Mouse (Mus musculus) forebrain, embryonic 14.5 days (tissue): Measurements from ENCODE around the gene Pex14. TPM values are rescaled to one million over a fixed set of nuclear protein-coding genes. Genes with fewer than 3 reads are reported as not detected.

Source experiments
- ATAC-seq: fragments of 200-750 bp; cut with Nextera tagmentation; 2 replicates; pipeline ENCODE4 v1.8.0; 2017; ENCODE audit warnings: mild to moderate bottlenecking, moderate library complexity
- DNase-seq: peaks from one replicate; pipeline ENCODE4 v3.0.0-alpha.2; 2015; ENCODE audit warnings: low spot score
- H3K27ac ChIP-seq: fragments of 300-500 bp; sonication (generic); 2 replicates; pipeline ENCODE4 v1.5.1; 2014; ENCODE audit warnings: low read depth, mild to moderate bottlenecking, control low read depth, low read length, moderate library complexity
- H3K27me3 ChIP-seq: fragments of 300-500 bp; sonication (generic); replicated peaks from 2 replicates; pipeline ENCODE4 v1.6.1; 2014; ENCODE audit warnings: low read length, control low read depth, mixed read lengths; ENCODE audit not compliant: control insufficient read depth, insufficient read depth
- H3K36me3 ChIP-seq: fragments of 300-500 bp; sonication (generic); 2 replicates; pipeline ENCODE4 v1.6.1; 2014; ENCODE audit warnings: low read length, control low read depth; ENCODE audit not compliant: control insufficient read depth, insufficient read depth
- H3K4me1 ChIP-seq: fragments of 300-500 bp; sonication (generic); 2 replicates; pipeline ENCODE4 v1.6.1; 2014; ENCODE audit warnings: antibody characterized with exemption, low read length, control low read depth; ENCODE audit not compliant: control insufficient read depth, insufficient read depth
- H3K4me2 ChIP-seq: fragments of 300-500 bp; sonication (generic); 2 replicates; pipeline ENCODE4 v1.6.1; 2014; ENCODE audit warnings: mild to moderate bottlenecking, control low read depth, low read length
- H3K4me3 ChIP-seq: fragments of 300-500 bp; sonication (generic); 2 replicates; pipeline ENCODE4 v1.5.1; 2014; ENCODE audit warnings: low read depth, low read length, control low read depth
- H3K9ac ChIP-seq: fragments of 300-500 bp; sonication (generic); 2 replicates; pipeline ENCODE4 v1.6.1; 2014; ENCODE audit warnings: mild to moderate bottlenecking, low read length, control low read depth, moderate library complexity
- H3K9me3 ChIP-seq: fragments of 300-500 bp; sonication (generic); replicated peaks from 2 replicates; pipeline ENCODE4 v1.6.1; 2016; ENCODE audit warnings: low read length, control low read depth, mixed read lengths; ENCODE audit not compliant: control insufficient read depth
- WGBS: fragments of 180-500 bp; shearing (Covaris S2); extraction: QIAGEN DNeasy Blood & Tissue Kit; methylation state at CpG from one replicate; pipeline ENCODE4 v1.1.7; 2014; 5-methylcytosine and 5-hydroxymethylcytosine counted together
- polyA plus RNA-seq: library from polyadenylated mRNA; unstranded; fragments of >200 nt; fragmentation: Nextera tagmentation; extraction: Ambion mirVana; gene quantifications from 2 replicates; pipeline ENCODE4 v1.2.1, GENCODE M21; 2014

Pex14 gene
- polyA plus RNA-seq, result 30.7 and 43.1 TPM in 2 replicates

- ATAC-seq, result peak; percentile 78
- Histone ChIP-seq H3K36me3 (no peaks in the 10 kb centered on the region), H3K4me1 (peaks cover 7% of the 10 kb centered on the region), H3K4me2 (peak within 1 kb of the TSS; percentile 96), H3K27me3 (no peaks in the 10 kb centered on the region), H3K9me3 (no peaks in the 10 kb centered on the region), H3K9ac (peak within 1 kb of the TSS; percentile 89), H3K4me3 (peak within 1 kb of the TSS; percentile 95), H3K27ac (peak within 1 kb of the TSS; percentile 33; the same call in 1 of the 2 replicates)
- WGBS, result under 1% methylated on average over 49 of the region's 50 CpGs
- peak; percentile 96 for DNase-seq
These were observed at the start of gene Pex14 for GRCm38 (mm10) chr4:149099369-149100017. Pex14 (minus strand) TSS chr4:149099876.

GRCm38 (mm10) chr4:149149196-149149595, 49.5 kb upstream of the Pex14 start:
- Histone ChIP-seq H3K27me3 (no peaks in the 10 kb centered on the region), H3K4me1 (no peaks in the 10 kb centered on the region), H3K4me3 (no peak overlapping the region), H3K4me2 (no peak overlapping the region), H3K9ac (no peak overlapping the region), H3K36me3 (peaks cover 46% of the 10 kb centered on the region), H3K9me3 (no peaks in the 10 kb centered on the region), H3K27ac (no peak overlapping the region)
- WGBS, result 88% methylated on average over 9 of the region's 9 CpGs
- ATAC-seq, result no peak
- DNase-seq, result no peak

- ATAC-seq, result no peak
- H3K9ac ChIP-seq, result no peak overlapping the region
- WGBS, result 65% methylated on average over 4 of the region's 4 CpGs
These were observed 48.4 kb upstream of the Pex14 start for GRCm38 (mm10) chr4:149148084-149148483.

GRCm38 (mm10) chr4:149147528-149147927, 47.9 kb upstream of the Pex14 start:
- H3K4me1 ChIP-seq, result no peaks in the 10 kb centered on the region
- H3K27ac ChIP-seq, result no peak overlapping the region
- WGBS, result 87% methylated on average over 7 of the region's 7 CpGs
- H3K4me3 ChIP-seq, result no peak overlapping the region
- DNase-seq (no peak), ATAC-seq (no peak)
- no peak overlapping the region for H3K4me2 ChIP-seq
- no peaks in the 10 kb centered on the region for H3K9me3 ChIP-seq
- no peaks in the 10 kb centered on the region for H3K27me3 ChIP-seq
- peaks cover 29% of the 10 kb centered on the region for H3K36me3 ChIP-seq
- H3K9ac ChIP-seq, result no peak overlapping the region

More at GRCm38 (mm10) chr4:149148084-149148483, 48.4 kb upstream of the Pex14 start:
- Histone ChIP-seq H3K4me1 (no peaks in the 10 kb centered on the region), H3K4me2 (no peak overlapping the region), H3K27ac (no peak overlapping the region), H3K4me3 (no peak overlapping the region), H3K27me3 (no peaks in the 10 kb centered on the region), H3K36me3 (peaks cover 35% of the 10 kb centered on the region), H3K9me3 (no peaks in the 10 kb centered on the region)
- DNase-seq, result no peak

GRCm38 (mm10) chr4:149145151-149145550, 45.5 kb upstream of the Pex14 start:
- Histone ChIP-seq H3K27ac (no peak overlapping the region), H3K4me1 (no peaks in the 10 kb centered on the region), H3K36me3 (peaks cover 7% of the 10 kb centered on the region), H3K27me3 (no peaks in the 10 kb centered on the region), H3K9ac (no peak overlapping the region), H3K9me3 (no peaks in the 10 kb centered on the region), H3K4me2 (no peak overlapping the region), H3K4me3 (no peak overlapping the region)
- WGBS, result 88% methylated on average over 4 of the region's 4 CpGs
- ATAC-seq (0 out of 2 replicates have a peak, but pooled peaks have one; percentile 7), DNase-seq (no peak)

- no peaks in the 10 kb centered on the region for H3K27me3 ChIP-seq
- H3K36me3 ChIP-seq, result peaks cover 1% of the 10 kb centered on the region; the same call in 1 of the 2 replicates
- no peak overlapping the region for H3K27ac ChIP-seq
- WGBS, result 3% methylated on average over 3 of the region's 3 CpGs
- peak; percentile 93 for DNase-seq
- H3K9me3 ChIP-seq, result no peaks in the 10 kb centered on the region
- no peak overlapping the region for H3K9ac ChIP-seq
- ATAC-seq, result peak; percentile 93
- H3K4me1 ChIP-seq, result no peaks in the 10 kb centered on the region
- H3K4me3 ChIP-seq, result no peak overlapping the region
- H3K4me2 ChIP-seq, result no peak overlapping the region
These were observed 44.8 kb upstream of the Pex14 start for GRCm38 (mm10) chr4:149144459-149144858.

GRCm38 (mm10) chr4:149143594-149143993, 43.9 kb upstream of the Pex14 start:
- 30% methylated on average over 4 of the region's 4 CpGs for WGBS
- Histone ChIP-seq H3K4me2 (no peak overlapping the region), H3K9ac (no peak overlapping the region), H3K27me3 (no peaks in the 10 kb centered on the region), H3K4me3 (no peak overlapping the region), H3K36me3 (no peaks in the 10 kb centered on the region), H3K9me3 (no peaks in the 10 kb centered on the region), H3K4me1 (no peaks in the 10 kb centered on the region), H3K27ac (no peak overlapping the region)
- ATAC-seq (no peak), DNase-seq (no peak)

GRCm38 (mm10) chr4:149138515-149138914, 38.8 kb upstream of the Pex14 start:
- no peak overlapping the region for H3K9ac ChIP-seq
- H3K4me2 ChIP-seq, result no peak overlapping the region
- no peaks in the 10 kb centered on the region for H3K27me3 ChIP-seq
- H3K4me3 ChIP-seq, result no peak overlapping the region
- ATAC-seq (no peak), DNase-seq (no peak)
- H3K4me1 ChIP-seq, result no peaks in the 10 kb centered on the region
- no peaks in the 10 kb centered on the region for H3K9me3 ChIP-seq
- WGBS, result 87% methylated on average over 8 of the region's 8 CpGs
- no peak overlapping the region for H3K27ac ChIP-seq
- no peaks in the 10 kb centered on the region for H3K36me3 ChIP-seq

- WGBS, result 1% methylated on average over 68 of the region's 68 CpGs
- H3K27ac ChIP-seq, result peak within 1 kb of the TSS; percentile 82
- peak; percentile 92 for ATAC-seq
These were observed 37.5 kb upstream of the Pex14 start, which contains the start of gene Cenps for GRCm38 (mm10) chr4:149136982-149137770. Cenps (minus strand) TSS chr4:149137629.

More at GRCm38 (mm10) chr4:149136982-149137770, 37.5 kb upstream of the Pex14 start, which contains the start of gene Cenps:
- Histone ChIP-seq H3K4me2 (peak within 1 kb of the TSS; percentile 72), H3K4me1 (no peaks in the 10 kb centered on the region), H3K4me3 (peak within 1 kb of the TSS; percentile 68), H3K9ac (peak within 1 kb of the TSS; percentile 76), H3K9me3 (no peaks in the 10 kb centered on the region), H3K36me3 (no peaks in the 10 kb centered on the region), H3K27me3 (no peaks in the 10 kb centered on the region)
- peak; percentile 92 for DNase-seq
